Mouse (Mus musculus) kidney, adult 2 months (tissue): ENCODE measurements around the gene AC131692.1. TPM values are rescaled to one million over a fixed set of nuclear protein-coding genes. Genes with fewer than 3 reads are reported as not detected.

Experiments used
- DNase-seq: peaks from one replicate; pipeline ENCODE4 v3.0.0; 2021
- H3K27ac ChIP-seq: fragments of 200-500 bp; 2 replicates; pipeline ENCODE4 v1.5.1; 2012; ENCODE audit warnings: low read depth, low read length, control low read depth, inconsistent platforms; ENCODE audit not compliant: insufficient read depth
- H3K27me3 ChIP-seq: fragments of 200-500 bp; replicated peaks from 2 replicates; pipeline ENCODE4 v1.6.1; 2012; ENCODE audit warnings: mild to moderate bottlenecking, moderate library complexity, low read length, inconsistent platforms; ENCODE audit not compliant: control insufficient read depth, insufficient read depth
- H3K36me3 ChIP-seq: fragments of 200-500 bp; 2 replicates; pipeline ENCODE4 v1.6.1; 2012; ENCODE audit warnings: mild to moderate bottlenecking, moderate library complexity, low read length, inconsistent platforms; ENCODE audit not compliant: control insufficient read depth, insufficient read depth
- H3K4me1 ChIP-seq: fragments of 200-500 bp; 2 replicates; pipeline ENCODE4 v1.6.1; 2011; ENCODE audit warnings: low read length; ENCODE audit not compliant: control insufficient read depth, insufficient read depth
- H3K4me3 ChIP-seq: fragments of 200-500 bp; 2 replicates; pipeline ENCODE4 v1.5.1; 2011; ENCODE audit warnings: mild to moderate bottlenecking, low read depth, low read length, control low read depth; ENCODE audit not compliant: insufficient read depth
- CTCF ChIP-seq: fragments of 200-500 bp; conservative IDR thresholded peaks from 2 replicates; pipeline ENCODE4 v1.5.1; 2011; ENCODE audit warnings: low read depth, mild to moderate bottlenecking, control low read depth, low read length, moderate library complexity, mixed read lengths; ENCODE audit not compliant: insufficient read depth, insufficient read length
- POLR2A ChIP-seq: fragments of 200-500 bp; IDR thresholded peaks from one replicate; pipeline ENCODE4 v1.6.1; 2011; ENCODE audit warnings: low read depth, low read length, control low read depth
- WGBS: fragments of 180-500 bp; shearing (Covaris S2); methylation state at CpG from one replicate; pipeline ENCODE4 v1.1.7; 2018; 5-methylcytosine and 5-hydroxymethylcytosine counted together
- polyA plus RNA-seq: library from polyadenylated mRNA; depleted of rRNA; stranded (reverse); fragments of >200 nt; gene quantifications from 2 replicates; pipeline ENCODE4 v1.2.3, GENCODE M21; 2012; rRNA removed

AC131692.1 gene
- not detected in 2 replicates for polyA plus RNA-seq

- no peak for TF ChIP-seq CTCF
- no peak for TF ChIP-seq POLR2A
- no peak for DNase-seq
These were observed at the start of gene AC131692.1 for GRCm38 (mm10) chr19:6094119-6094518. Gene AC131692.1, plus strand, starts transcription at chr19:6094419.

GRCm38 (mm10) chr19:6045366-6046293 lies 48.6 kb upstream of the AC131692.1 start:
- peak overlapping the region; percentile 94 for H3K27ac ChIP-seq
- 13% methylated on average over 20 of the region's 20 CpGs for WGBS
- H3K27me3 ChIP-seq: no peaks in the 10 kb centered on the region
- TF ChIP-seq POLR2A (no peak), CTCF (no peak)
- peak overlapping the region; percentile 80 for H3K4me3 ChIP-seq
- no peaks in the 10 kb centered on the region; the same call in 1 of the 2 replicates for H3K36me3 ChIP-seq
- no peak for DNase-seq
- peaks cover 12% of the 10 kb centered on the region; the same call in 1 of the 2 replicates for H3K4me1 ChIP-seq

More at GRCm38 (mm10) chr19:6094119-6094518, at the start of gene AC131692.1:
- Histone ChIP-seq H3K27me3 (no peaks in the 10 kb centered on the region), H3K4me3 (no peak within 1 kb of the TSS), H3K36me3 (no peaks in the 10 kb centered on the region), H3K27ac (no peak within 1 kb of the TSS), H3K4me1 (no peaks in the 10 kb centered on the region)
- 92% methylated on average over 7 of the region's 7 CpGs for WGBS

GRCm38 (mm10) chr19:6046294-6047153 lies 47.7 kb upstream of the AC131692.1 start, which contains the start of gene Syvn1:
Gene Syvn1, plus strand, starts transcription at chr19:6046576.
- Histone ChIP-seq H3K4me3 (peak within 1 kb of the TSS; percentile 80), H3K27ac (peak within 1 kb of the TSS; percentile 94), H3K27me3 (no peaks in the 10 kb centered on the region), H3K36me3 (no peaks in the 10 kb centered on the region; the same call in 1 of the 2 replicates), H3K4me1 (peaks cover 12% of the 10 kb centered on the region; the same call in 1 of the 2 replicates)
- under 1% methylated on average over 65 of the region's 65 CpGs for WGBS
- peak; percentile 98 for DNase-seq
- no peak for TF ChIP-seq CTCF
- peak; percentile 57 for TF ChIP-seq POLR2A

- WGBS: under 1% methylated on average over 44 of the region's 44 CpGs
- H3K36me3 ChIP-seq: no peaks in the 10 kb centered on the region; the same call in none of the 2 replicates
- peak overlapping the region; percentile 80 for H3K4me3 ChIP-seq
- TF ChIP-seq POLR2A (no peak), CTCF (no peak)
- no peak for DNase-seq
- peaks cover 12% of the 10 kb centered on the region; the same call in 1 of the 2 replicates for H3K4me1 ChIP-seq
- peak overlapping the region; percentile 94 for H3K27ac ChIP-seq
- H3K27me3 ChIP-seq: no peaks in the 10 kb centered on the region
These were observed 46.9 kb upstream of the AC131692.1 start for GRCm38 (mm10) chr19:6047154-6047898.

- no peak overlapping the region for H3K27ac ChIP-seq
- peaks cover 1% of the 10 kb centered on the region for H3K36me3 ChIP-seq
- H3K4me1 ChIP-seq: peaks cover 12% of the 10 kb centered on the region; the same call in 1 of the 2 replicates
- 75% methylated on average over 8 of the region's 8 CpGs for WGBS
- H3K4me3 ChIP-seq: peak overlapping the region; percentile 80
- TF ChIP-seq CTCF (no peak), POLR2A (no peak)
- no peak for DNase-seq
- H3K27me3 ChIP-seq: no peaks in the 10 kb centered on the region
These were observed 46.4 kb upstream of the AC131692.1 start for GRCm38 (mm10) chr19:6047899-6048166.

- Histone ChIP-seq H3K36me3 (peaks cover 3% of the 10 kb centered on the region), H3K27ac (no peak overlapping the region), H3K4me3 (no peak overlapping the region), H3K4me1 (peaks cover 12% of the 10 kb centered on the region; the same call in 1 of the 2 replicates), H3K27me3 (no peaks in the 10 kb centered on the region)
- DNase-seq: no peak
- TF ChIP-seq CTCF: no peak
- TF ChIP-seq POLR2A: no peak
- 81% methylated on average over 11 of the region's 11 CpGs for WGBS
These were observed 45.4 kb upstream of the AC131692.1 start for GRCm38 (mm10) chr19:6048681-6049410.
